Mouse (Mus musculus) forebrain, embryonic 13.5 days (tissue): ENCODE data around the gene Gm9040. TPM values are rescaled to one million over a fixed set of nuclear protein-coding genes. Genes with fewer than 3 reads are reported as not detected.
"Not testable (repeated sequence)": the region's sequence is repeated elsewhere in the genome, so short reads cannot be mapped to it uniquely, and the experiment has no call there.

Experiments used
- ATAC-seq: fragments of 200-750 bp; cut with Nextera tagmentation; 2 replicates; pipeline ENCODE4 v1.8.0; 2017
- H3K27ac ChIP-seq: fragments of 300-500 bp; sonication (generic); 2 replicates; pipeline ENCODE4 v1.5.1; 2015; ENCODE audit warnings: inconsistent platforms, mild to moderate bottlenecking, moderate library complexity
- H3K27me3 ChIP-seq: fragments of 300-500 bp; sonication (generic); 2 replicates; pipeline ENCODE4 v1.6.1; 2015; ENCODE audit warnings: mild to moderate bottlenecking, inconsistent platforms
- H3K36me3 ChIP-seq: fragments of 300-500 bp; sonication (generic); 2 replicates; pipeline ENCODE4 v1.6.1; 2015; ENCODE audit warnings: mild to moderate bottlenecking, inconsistent platforms; ENCODE audit not compliant: poor library complexity, severe bottlenecking
- H3K4me1 ChIP-seq: fragments of 300-500 bp; sonication (generic); 2 replicates; pipeline ENCODE4 v1.6.1; 2015; ENCODE audit warnings: inconsistent platforms
- H3K4me2 ChIP-seq: fragments of 300-500 bp; sonication (generic); 2 replicates; pipeline ENCODE4 v1.6.1; 2015; ENCODE audit warnings: inconsistent platforms, mild to moderate bottlenecking, moderate library complexity
- H3K4me3 ChIP-seq: fragments of 300-500 bp; sonication (generic); 2 replicates; pipeline ENCODE4 v1.5.1; 2015; ENCODE audit warnings: mild to moderate bottlenecking, inconsistent platforms
- H3K9ac ChIP-seq: fragments of 300-500 bp; sonication (generic); 2 replicates; pipeline ENCODE4 v1.6.1; 2015; ENCODE audit warnings: mild to moderate bottlenecking, inconsistent platforms
- H3K9me3 ChIP-seq: fragments of 300-500 bp; sonication (generic); replicated peaks from 2 replicates; pipeline ENCODE4 v1.6.1; 2016; ENCODE audit warnings: inconsistent platforms
- WGBS: fragments of 180-500 bp; shearing (Covaris S2); methylation state at CpG from one replicate; pipeline ENCODE4 v1.1.7; 2015; 5-methylcytosine and 5-hydroxymethylcytosine counted together
- polyA plus RNA-seq: library from polyadenylated mRNA; unstranded; fragments of >200 nt; fragmentation: Nextera tagmentation; extraction: Ambion mirVana; gene quantifications from 2 replicates; pipeline ENCODE4 v1.2.1, GENCODE M21; 2015

The Gm9040 gene
- 0.08 TPM in 1 of 2 replicates, not detected in the other for polyA plus RNA-seq

DNA sequence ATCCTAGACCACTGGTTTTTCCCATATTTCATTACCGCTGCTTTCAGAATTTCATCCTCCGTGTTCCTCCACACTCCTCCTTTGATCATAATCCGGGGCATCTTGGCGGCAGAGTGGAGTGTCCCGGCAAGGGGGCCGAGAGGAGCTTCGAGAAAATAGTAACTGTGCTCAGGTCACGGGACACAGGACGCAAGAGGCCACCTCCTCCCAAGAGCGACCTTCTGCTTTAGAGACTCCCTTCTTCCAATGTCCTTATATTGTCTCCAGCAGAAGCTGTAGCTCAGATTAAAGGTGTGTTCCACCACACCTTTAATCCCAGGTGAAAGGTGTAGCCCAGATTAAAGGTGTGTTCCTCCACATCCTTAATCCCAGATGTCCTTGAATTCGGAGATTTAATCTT lies at the start of gene Gm9040:
Gene Gm9040 (minus strand): TSS at position 101 of the 400 bp plus-strand sequence.
- not testable (repeated sequence) for H3K36me3 ChIP-seq, H3K27ac ChIP-seq, H3K9ac ChIP-seq, H3K9me3 ChIP-seq, H3K27me3 ChIP-seq, ATAC-seq, H3K4me2 ChIP-seq, H3K4me1 ChIP-seq, H3K4me3 ChIP-seq
- no CpG with 5 or more reads among the region's 11 CpGs for WGBS

DNA sequence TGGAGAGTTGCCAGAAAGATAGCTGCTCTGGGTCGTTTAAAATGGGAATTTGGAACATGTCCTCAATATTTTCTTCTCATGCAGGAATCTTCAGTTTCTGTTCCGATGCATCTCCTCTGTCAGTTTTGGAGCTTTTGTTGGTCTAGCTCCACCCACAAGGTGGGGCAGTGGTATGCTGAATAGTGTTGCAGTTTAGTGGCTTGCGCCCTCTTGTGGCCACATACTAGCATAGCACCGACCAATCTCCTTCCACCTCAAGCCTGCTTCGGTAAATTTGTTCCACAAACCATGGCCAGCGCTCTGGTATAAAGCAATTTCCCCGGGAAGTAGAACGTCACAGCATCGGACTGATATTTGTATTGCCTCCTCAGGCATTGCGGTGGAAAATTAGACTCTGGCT lies 43.7 kb upstream of the Gm9040 start:
- Histone ChIP-seq H3K4me3 (no peak overlapping the region), H3K4me1 (no peaks in the 10 kb centered on the region), H3K27ac (no peak overlapping the region), H3K9me3 (no peaks in the 10 kb centered on the region), H3K36me3 (no peaks in the 10 kb centered on the region), H3K9ac (peak overlapping the region; percentile 41; the same call in 1 of the 2 replicates), H3K4me2 (peak overlapping the region; percentile 41), H3K27me3 (no peaks in the 10 kb centered on the region)
- whole genome bisulfite sequencing, result 11% methylated on average over 10 of the region's 10 CpGs
- peak; percentile 97 for ATAC-seq

DNA sequence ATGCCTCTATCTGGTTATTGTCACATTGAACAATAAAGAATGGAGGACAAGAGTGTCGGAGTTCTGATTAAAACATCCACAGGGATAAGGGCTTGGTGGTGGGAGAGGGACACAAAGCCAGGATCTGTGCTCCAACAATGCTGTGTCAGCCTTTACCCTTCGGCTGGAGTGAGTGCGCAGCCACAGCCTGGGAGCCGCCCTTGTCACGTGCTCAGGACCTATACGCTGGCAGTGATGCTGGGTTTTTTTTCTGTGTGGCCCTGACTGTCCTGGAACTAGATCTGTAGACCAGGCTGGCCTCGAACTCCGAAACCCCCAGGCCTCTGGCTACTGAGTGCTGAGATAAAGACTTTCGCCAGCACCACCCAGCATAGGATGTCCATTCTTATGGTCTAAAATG lies 42.7 kb upstream of the Gm9040 start:
- 89% methylated on average over 9 of the region's 9 CpGs for WGBS
- ATAC-seq, result no peak
- Histone ChIP-seq H3K36me3 (no peaks in the 10 kb centered on the region), H3K9ac (no peak overlapping the region), H3K4me1 (no peaks in the 10 kb centered on the region), H3K4me3 (no peak overlapping the region), H3K4me2 (no peak overlapping the region), H3K27ac (no peak overlapping the region), H3K9me3 (no peaks in the 10 kb centered on the region), H3K27me3 (no peaks in the 10 kb centered on the region)

DNA sequence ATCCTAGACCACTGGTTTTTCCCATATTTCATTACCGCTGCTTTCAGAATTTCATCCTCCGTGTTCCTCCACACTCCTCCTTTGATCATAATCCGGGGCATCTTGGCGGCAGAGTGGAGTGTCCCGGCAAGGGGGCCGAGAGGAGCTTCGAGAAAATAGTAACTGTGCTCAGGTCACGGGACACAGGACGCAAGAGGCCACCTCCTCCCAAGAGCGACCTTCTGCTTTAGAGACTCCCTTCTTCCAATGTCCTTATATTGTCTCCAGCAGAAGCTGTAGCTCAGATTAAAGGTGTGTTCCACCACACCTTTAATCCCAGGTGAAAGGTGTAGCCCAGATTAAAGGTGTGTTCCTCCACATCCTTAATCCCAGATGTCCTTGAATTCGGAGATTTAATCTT lies 27.2 kb upstream of the Gm9040 start, which contains the start of gene Gm9049:
Gene Gm9049 (minus strand): TSS at position 101 of the 400 bp plus-strand sequence.
- WGBS, result 100% methylated on average over 1 of the region's 11 CpGs
- not testable (repeated sequence) for H3K9ac ChIP-seq, H3K27me3 ChIP-seq, H3K4me3 ChIP-seq, H3K4me2 ChIP-seq, H3K9me3 ChIP-seq, H3K4me1 ChIP-seq, H3K36me3 ChIP-seq, ATAC-seq, H3K27ac ChIP-seq

GRCm38 (mm10) chr10:118348579-118348978 lies 21.8 kb upstream of the Gm9040 start, which contains the start of gene Gm9048:
Gene Gm9048, minus strand, starts transcription at chr10:118348679.
- H3K9me3 ChIP-seq, H3K27me3 ChIP-seq, H3K9ac ChIP-seq, H3K4me3 ChIP-seq, H3K36me3 ChIP-seq, H3K27ac ChIP-seq, H3K4me1 ChIP-seq, ATAC-seq, H3K4me2 ChIP-seq: not testable (repeated sequence)
- WGBS, result 100% methylated on average over 1 of the region's 14 CpGs

DNA sequence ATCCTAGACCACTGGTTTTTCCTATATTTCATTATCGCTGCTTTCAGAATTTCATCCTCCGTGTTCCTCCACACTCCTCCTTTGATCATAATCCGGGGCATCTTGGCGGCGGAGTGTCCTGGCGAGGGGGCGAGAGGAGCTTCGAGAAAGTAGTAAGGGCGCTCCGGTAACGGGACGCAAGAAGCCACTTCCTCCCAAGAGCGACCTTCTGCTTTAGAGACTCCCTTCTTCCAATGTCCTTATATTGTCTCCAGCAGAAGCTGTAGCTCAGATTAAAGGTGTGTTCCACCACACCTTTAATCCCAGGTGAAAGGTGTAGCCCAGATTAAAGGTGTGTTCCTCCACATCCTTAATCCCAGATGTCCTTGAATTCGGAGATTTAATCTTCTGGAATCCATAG lies 16.4 kb upstream of the Gm9040 start, which contains the start of gene Gm9046:
Gene Gm9046 (minus strand): TSS at position 101 of the 400 bp plus-strand sequence.
- H3K9me3 ChIP-seq, H3K4me1 ChIP-seq, H3K4me3 ChIP-seq, H3K36me3 ChIP-seq, H3K4me2 ChIP-seq, H3K9ac ChIP-seq, H3K27ac ChIP-seq, ATAC-seq, H3K27me3 ChIP-seq: not testable (repeated sequence)
- WGBS, result no CpG with 5 or more reads among the region's 14 CpGs

- H3K36me3 ChIP-seq, H3K4me1 ChIP-seq, H3K9ac ChIP-seq, ATAC-seq, H3K4me3 ChIP-seq, H3K4me2 ChIP-seq, H3K9me3 ChIP-seq, H3K27me3 ChIP-seq, H3K27ac ChIP-seq: not testable (repeated sequence)
- no CpG with 5 or more reads among the region's 14 CpGs for WGBS
Observed at GRCm38 (mm10) chr10:118337731-118338130, 11.0 kb upstream of the Gm9040 start, which contains the start of gene Gm9045. Gene Gm9045, minus strand, starts transcription at chr10:118337831.

GRCm38 (mm10) chr10:118332308-118332707 lies 5.5 kb upstream of the Gm9040 start, which contains the start of gene Gm9044:
Gene Gm9044, minus strand, starts transcription at chr10:118332408.
- not testable (repeated sequence) for H3K36me3 ChIP-seq, ATAC-seq, H3K9me3 ChIP-seq, H3K27ac ChIP-seq, H3K4me2 ChIP-seq, H3K4me3 ChIP-seq, H3K4me1 ChIP-seq, H3K27me3 ChIP-seq, H3K9ac ChIP-seq
- WGBS, result no CpG with 5 or more reads among the region's 14 CpGs

GRCm38 (mm10) chr10:118319024-118319423 lies 7.7 kb downstream of the Gm9040 start:
- ATAC-seq, result no peak
- no peak overlapping the region for H3K4me2 ChIP-seq
- H3K4me1 ChIP-seq, result no peaks in the 10 kb centered on the region
- no peak overlapping the region for H3K4me3 ChIP-seq
- H3K27ac ChIP-seq, result no peak overlapping the region
- WGBS, result 88% methylated on average over 8 of the region's 8 CpGs
- H3K9ac ChIP-seq, result no peak overlapping the region
- no peaks in the 10 kb centered on the region for H3K9me3 ChIP-seq
- no peaks in the 10 kb centered on the region for H3K27me3 ChIP-seq
- no peaks in the 10 kb centered on the region for H3K36me3 ChIP-seq

- not testable (repeated sequence) for H3K27ac ChIP-seq, H3K9me3 ChIP-seq, H3K4me2 ChIP-seq, H3K4me3 ChIP-seq, H3K4me1 ChIP-seq, H3K36me3 ChIP-seq, H3K9ac ChIP-seq, H3K27me3 ChIP-seq
- 39% methylated on average over 2 of the region's 2 CpGs for WGBS
- 0 out of 2 replicates have a peak, but pooled peaks have one; percentile 48 for ATAC-seq
Observed at GRCm38 (mm10) chr10:118302133-118302532, 24.6 kb downstream of the Gm9040 start.

DNA sequence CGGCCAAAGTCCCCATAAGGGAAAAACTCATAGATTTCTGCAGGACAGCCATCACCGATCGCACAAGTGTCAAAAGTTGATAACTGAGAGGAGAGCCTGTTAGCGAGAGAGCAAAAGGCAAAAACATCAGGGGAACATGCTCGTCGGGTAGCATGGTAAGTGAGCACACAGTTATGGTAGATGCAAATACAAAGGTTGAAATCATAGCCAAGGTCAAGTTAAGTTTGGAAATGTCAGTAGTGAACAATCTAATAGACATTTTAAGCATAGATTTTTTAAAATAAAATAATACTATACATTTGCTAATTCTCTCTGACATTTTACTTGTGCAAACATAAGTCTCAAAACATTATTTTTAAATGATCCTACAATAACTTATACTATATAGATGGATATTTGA lies 31.8 kb downstream of the Gm9040 start, which contains the start of gene Iltifb:
Gene Iltifb (minus strand): TSS at position 101 of the 400 bp plus-strand sequence.
- H3K9ac ChIP-seq, result no peak within 1 kb of the TSS
- WGBS, result 96% methylated on average over 6 of the region's 6 CpGs
- no peak for ATAC-seq
- H3K4me2 ChIP-seq, result no peak within 1 kb of the TSS
- H3K4me3 ChIP-seq, result no peak within 1 kb of the TSS
- no peaks in the 10 kb centered on the region for H3K27me3 ChIP-seq
- no peaks in the 10 kb centered on the region for H3K9me3 ChIP-seq
- H3K36me3 ChIP-seq, result no peaks in the 10 kb centered on the region
- no peaks in the 10 kb centered on the region for H3K4me1 ChIP-seq
- no peak within 1 kb of the TSS for H3K27ac ChIP-seq

GRCm38 (mm10) chr10:118283016-118283415 lies 43.8 kb downstream of the Gm9040 start:
- WGBS, result 92% methylated on average over 2 of the region's 5 CpGs
- not testable (repeated sequence) for H3K9ac ChIP-seq, H3K27me3 ChIP-seq, H3K4me2 ChIP-seq, H3K4me3 ChIP-seq, H3K9me3 ChIP-seq, H3K27ac ChIP-seq, H3K36me3 ChIP-seq, H3K4me1 ChIP-seq, ATAC-seq

- H3K27me3 ChIP-seq, H3K36me3 ChIP-seq, H3K27ac ChIP-seq, H3K4me2 ChIP-seq, H3K9me3 ChIP-seq, H3K4me1 ChIP-seq, ATAC-seq, H3K4me3 ChIP-seq, H3K9ac ChIP-seq: not testable (repeated sequence)
- 86% methylated on average over 7 of the region's 7 CpGs for WGBS
Observed at GRCm38 (mm10) chr10:118282565-118282964, 44.2 kb downstream of the Gm9040 start.
